ENCODE assay signal across 19 mouse cellular contexts in the genomic region with DNA sequence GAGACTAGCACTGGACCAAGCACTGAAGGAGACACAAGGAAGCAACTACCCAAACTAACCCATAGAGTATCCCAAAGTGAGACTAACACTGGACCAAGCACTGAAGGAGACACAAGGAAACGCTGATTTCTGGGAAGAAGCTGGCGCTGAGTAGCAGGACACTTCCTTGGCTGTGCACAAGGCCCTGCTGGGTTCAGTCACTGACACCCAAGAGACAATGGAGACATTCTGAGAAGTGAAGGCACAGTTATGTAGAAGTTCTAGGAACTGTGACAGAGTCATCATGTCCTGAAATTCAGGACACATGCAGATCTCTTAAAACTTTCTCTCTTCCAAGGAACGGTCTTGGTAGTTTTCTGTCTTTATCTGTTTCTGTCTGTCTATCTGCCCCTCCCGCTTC. TPM values are rescaled to one million over a fixed set of nuclear protein-coding genes. Genes with fewer than 3 reads are reported as not detected.
"Had no signal": no experiment of that assay in that cellular context is flagged by ENCODE, and none has a peak within 500 bp of the region (broad histone marks: within the 10 kb centered on the region; RNA-seq: fewer than 3 reads in every experiment).

No protein-coding gene starts in this region.

- H3K36me3 ChIP-seq: limb, embryonic 12.5 days; liver, embryonic 15.5 days; midbrain, embryonic 12.5 days; neural tube, embryonic 15.5 days had no signal

- DNase-seq: kidney, adult 8-10 months; kidney, postnatal 25 days; layer of hippocampus, adult 9-11 months; layer of hippocampus, postnatal 36 days; liver; right cerebral cortex, adult 18-20 months; right cerebral cortex, postnatal 25 days; thymus, postnatal 4 days had no signal

- H3K4me1 ChIP-seq: midbrain, embryonic 12.5 days had no signal

- H3K4me3 ChIP-seq: limb, embryonic 12.5 days; liver, embryonic 15.5 days; midbrain, embryonic 12.5 days; neural tube, embryonic 15.5 days had no signal

- H3K27me3 ChIP-seq: limb, embryonic 12.5 days; liver, embryonic 15.5 days; midbrain, embryonic 12.5 days; neural tube, embryonic 15.5 days had no signal

- H3K9me3 ChIP-seq: limb, embryonic 12.5 days; liver, embryonic 15.5 days; midbrain, embryonic 12.5 days; neural tube, embryonic 15.5 days had no signal

- H3K27ac ChIP-seq: limb, embryonic 12.5 days; liver, embryonic 15.5 days; macrophage; midbrain, embryonic 12.5 days; neural tube, embryonic 15.5 days had no signal

- H3K9ac ChIP-seq: limb, embryonic 12.5 days; liver, embryonic 15.5 days; midbrain, embryonic 12.5 days; neural tube, embryonic 15.5 days had no signal

RNA-seq across cellular contexts. Expression of gene Spink4, which starts 49.6 kb away (rescaled TPM):
- total RNA-seq: layer of hippocampus, adult 18-20 months; layer of hippocampus, postnatal 36 days; left cerebral cortex, postnatal 36 days; megakaryocyte-erythroid progenitor cell, adult 5-6 weeks; midbrain, postnatal 0 days had no signal
- polyA plus RNA-seq: kidney, embryonic 16.5 days; limb, embryonic 12.5 days; macrophage; midbrain, embryonic 12.5 days; midbrain, postnatal 0 days; neural tube, embryonic 11.5 days; neural tube, embryonic 15.5 days had no signal
